Mouse (Mus musculus): ENCODE data around the gene Skap1. TPM values are rescaled to one million over a fixed set of nuclear protein-coding genes. Genes with fewer than 3 reads are reported as not detected.
A peak's percentile ranks its signal among the peaks of the same experiment; 100 is the strongest.

Skap1 gene
- polyA plus RNA-seq, 1 experiment from 2014 or later: 2.6 TPM

GRCm38 (mm10) chr11:96553091-96553490 lies 88.7 kb downstream of the Skap1 start:
- H3K36me3 ChIP-seq (ENCODE audit: control insufficient read depth, insufficient read depth, low read length): no peaks in the 10 kb centered on the region
- DNase-seq (ENCODE audit: low spot score): no peak
- H3K4me3 ChIP-seq (ENCODE audit: low read depth, low read length): no peak overlapping the region
- no peak overlapping the region for H3K4me2 ChIP-seq (ENCODE audit: low read depth, low read length, severe bottlenecking)
- ATAC-seq (replicated peaks; ENCODE audit: low FRiP score): no peak
- H3K4me1 ChIP-seq (replicated peaks; ENCODE audit: control insufficient read depth, insufficient read depth, low read length): no peaks in the 10 kb centered on the region
- no peak overlapping the region for H3K27ac ChIP-seq (ENCODE audit: low read depth, low read length)
- no peak overlapping the region for H3K9ac ChIP-seq (ENCODE audit: low read length)
- H3K27me3 ChIP-seq (ENCODE audit: control insufficient read depth, insufficient read depth, low read length): no peaks in the 10 kb centered on the region; the same call in 1 of the 2 replicates
- WGBS: 19% methylated on average over 15 of the region's 15 CpGs
- H3K9me3 ChIP-seq (ENCODE audit: control insufficient read depth, low read length): no peaks in the 10 kb centered on the region

GRCm38 (mm10) chr11:96560229-96560628 lies 95.8 kb downstream of the Skap1 start:
- Histone ChIP-seq H3K4me2 (ENCODE audit: low read depth, low read length, severe bottlenecking) (no peak overlapping the region), H3K36me3 (ENCODE audit: control insufficient read depth, insufficient read depth, low read length) (no peaks in the 10 kb centered on the region), H3K4me3 (ENCODE audit: low read depth, low read length) (no peak overlapping the region), H3K27me3 (ENCODE audit: control insufficient read depth, insufficient read depth, low read length) (no peaks in the 10 kb centered on the region), H3K9ac (ENCODE audit: low read length) (no peak overlapping the region), H3K9me3 (ENCODE audit: control insufficient read depth, low read length) (no peaks in the 10 kb centered on the region), H3K4me1 (replicated peaks; ENCODE audit: control insufficient read depth, insufficient read depth, low read length) (no peaks in the 10 kb centered on the region), H3K27ac (ENCODE audit: low read depth, low read length) (no peak overlapping the region)
- ATAC-seq (replicated peaks; ENCODE audit: low FRiP score) (no peak), DNase-seq (ENCODE audit: low spot score) (no peak)
- 93% methylated on average over 5 of the region's 5 CpGs for WGBS

DNA sequence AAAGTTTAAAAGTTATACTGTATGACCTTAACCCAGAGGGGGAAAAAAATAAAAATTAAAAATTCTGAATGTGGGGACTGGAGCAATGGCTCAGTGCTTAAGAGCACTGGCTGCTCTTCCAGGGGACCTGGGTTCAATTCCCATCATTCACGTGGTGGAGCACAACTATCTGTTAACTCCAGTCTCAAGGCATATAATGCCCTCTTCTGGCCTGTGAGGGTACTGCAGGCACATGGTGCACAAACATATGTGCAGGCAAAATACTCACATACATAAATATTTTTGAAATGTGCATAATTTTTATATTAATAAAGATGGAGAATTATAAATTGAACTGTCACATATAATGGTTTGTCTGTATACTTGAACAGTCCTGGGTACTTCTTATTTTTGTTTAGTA lies 99.7 kb downstream of the Skap1 start:
- 56% methylated on average over 1 of the region's 1 CpGs for WGBS
- no peaks in the 10 kb centered on the region for H3K36me3 ChIP-seq (ENCODE audit: control insufficient read depth, insufficient read depth, low read length)

GRCm38 (mm10) chr11:96572515-96572914 lies 108.1 kb downstream of the Skap1 start:
- WGBS: 42% methylated on average over 3 of the region's 3 CpGs
- Histone ChIP-seq H3K4me1 (replicated peaks; ENCODE audit: control insufficient read depth, insufficient read depth, low read length) (no peaks in the 10 kb centered on the region), H3K4me3 (ENCODE audit: low read depth, low read length) (no peak overlapping the region), H3K9me3 (ENCODE audit: control insufficient read depth, low read length) (no peaks in the 10 kb centered on the region), H3K9ac (ENCODE audit: low read length) (no peak overlapping the region), H3K36me3 (ENCODE audit: control insufficient read depth, insufficient read depth, low read length) (no peaks in the 10 kb centered on the region), H3K27me3 (ENCODE audit: control insufficient read depth, insufficient read depth, low read length) (no peaks in the 10 kb centered on the region), H3K27ac (ENCODE audit: low read depth, low read length) (no peak overlapping the region), H3K4me2 (ENCODE audit: low read depth, low read length, severe bottlenecking) (no peak overlapping the region)
- no peak for ATAC-seq (replicated peaks; ENCODE audit: low FRiP score)
- no peak for DNase-seq (ENCODE audit: low spot score)

More for the DNA sequence above, 99.7 kb downstream of the Skap1 start:
- Histone ChIP-seq H3K9ac (ENCODE audit: low read length) (no peak overlapping the region), H3K9me3 (ENCODE audit: control insufficient read depth, low read length) (no peaks in the 10 kb centered on the region), H3K27me3 (ENCODE audit: control insufficient read depth, insufficient read depth, low read length) (no peaks in the 10 kb centered on the region), H3K27ac (ENCODE audit: low read depth, low read length) (no peak overlapping the region), H3K4me3 (ENCODE audit: low read depth, low read length) (no peak overlapping the region), H3K4me2 (ENCODE audit: low read depth, low read length, severe bottlenecking) (no peak overlapping the region), H3K4me1 (replicated peaks; ENCODE audit: control insufficient read depth, insufficient read depth, low read length) (no peaks in the 10 kb centered on the region)
- ATAC-seq (replicated peaks; ENCODE audit: low FRiP score) (no peak), DNase-seq (ENCODE audit: low spot score) (no peak)

- H3K27me3 ChIP-seq (ENCODE audit: control insufficient read depth, insufficient read depth, low read length): no peaks in the 10 kb centered on the region; the same call in 1 of the 2 replicates
- no peak overlapping the region for H3K27ac ChIP-seq (ENCODE audit: low read depth, low read length)
- H3K4me1 ChIP-seq (replicated peaks; ENCODE audit: control insufficient read depth, insufficient read depth, low read length): 0 out of 2 replicates have a peak, but pooled peaks cover 7% of the 10 kb centered on the region
- H3K9ac ChIP-seq (ENCODE audit: low read length): no peak overlapping the region
- DNase-seq (ENCODE audit: low spot score): no peak
- no peak overlapping the region for H3K4me2 ChIP-seq (ENCODE audit: low read depth, low read length, severe bottlenecking)
- ATAC-seq (replicated peaks; ENCODE audit: low FRiP score): no peak
- 38% methylated on average over 14 of the region's 14 CpGs for WGBS
- H3K36me3 ChIP-seq (ENCODE audit: control insufficient read depth, insufficient read depth, low read length): no peaks in the 10 kb centered on the region
- H3K9me3 ChIP-seq (ENCODE audit: control insufficient read depth, low read length): no peaks in the 10 kb centered on the region
- no peak overlapping the region for H3K4me3 ChIP-seq (ENCODE audit: low read depth, low read length)
These were observed 112.4 kb downstream of the Skap1 start for GRCm38 (mm10) chr11:96576491-96577427.

GRCm38 (mm10) chr11:96578551-96579283 lies 114.3 kb downstream of the Skap1 start:
- Histone ChIP-seq H3K4me1 (replicated peaks; ENCODE audit: control insufficient read depth, insufficient read depth, low read length) (0 out of 2 replicates have a peak, but pooled peaks cover 7% of the 10 kb centered on the region), H3K4me2 (ENCODE audit: low read depth, low read length, severe bottlenecking) (peak overlapping the region; percentile 40), H3K27me3 (ENCODE audit: control insufficient read depth, insufficient read depth, low read length) (no peaks in the 10 kb centered on the region; the same call in 1 of the 2 replicates), H3K9ac (ENCODE audit: low read length) (peak overlapping the region; percentile 4; the same call in 1 of the 2 replicates), H3K4me3 (ENCODE audit: low read depth, low read length) (no peak overlapping the region), H3K9me3 (ENCODE audit: control insufficient read depth, low read length) (no peaks in the 10 kb centered on the region), H3K27ac (ENCODE audit: low read depth, low read length) (no peak overlapping the region), H3K36me3 (ENCODE audit: control insufficient read depth, insufficient read depth, low read length) (no peaks in the 10 kb centered on the region)
- ATAC-seq (replicated peaks; ENCODE audit: low FRiP score): peak; percentile 44; the same call in 1 of the 2 replicates
- 16% methylated on average over 25 of the region's 25 CpGs for WGBS
- DNase-seq (ENCODE audit: low spot score): peak; percentile 55

- ATAC-seq (replicated peaks; ENCODE audit: low FRiP score): no peak
- DNase-seq (ENCODE audit: low spot score): peak; percentile 76
- Histone ChIP-seq H3K4me2 (ENCODE audit: low read depth, low read length, severe bottlenecking) (no peak overlapping the region), H3K9me3 (ENCODE audit: control insufficient read depth, low read length) (no peaks in the 10 kb centered on the region), H3K27ac (ENCODE audit: low read depth, low read length) (no peak overlapping the region), H3K4me1 (replicated peaks; ENCODE audit: control insufficient read depth, insufficient read depth, low read length) (0 out of 2 replicates have a peak, but pooled peaks cover 7% of the 10 kb centered on the region), H3K36me3 (ENCODE audit: control insufficient read depth, insufficient read depth, low read length) (no peaks in the 10 kb centered on the region), H3K27me3 (ENCODE audit: control insufficient read depth, insufficient read depth, low read length) (no peaks in the 10 kb centered on the region; the same call in 1 of the 2 replicates), H3K9ac (ENCODE audit: low read length) (no peak overlapping the region), H3K4me3 (ENCODE audit: low read depth, low read length) (no peak overlapping the region)
- 51% methylated on average over 10 of the region's 10 CpGs for WGBS
These were observed 117.4 kb downstream of the Skap1 start for GRCm38 (mm10) chr11:96581604-96582384.

DNA sequence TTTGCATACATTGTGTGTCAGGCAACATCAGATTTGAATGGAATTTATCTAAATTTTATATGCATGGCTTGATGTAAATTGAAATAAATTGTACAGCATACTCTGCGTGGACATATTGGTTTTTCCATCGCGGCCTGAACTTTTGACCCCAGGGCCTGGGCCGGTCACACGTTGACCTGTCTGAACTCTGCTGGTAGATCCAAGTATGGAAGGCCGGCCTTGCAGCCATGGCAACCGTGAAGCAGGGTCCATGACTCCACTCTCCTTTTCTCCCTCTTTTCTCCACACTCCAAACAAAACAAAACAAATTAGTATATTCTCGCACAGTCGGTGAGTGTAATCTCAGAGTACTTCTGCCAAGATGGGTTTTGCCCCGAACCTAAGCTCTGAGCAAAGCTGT lies 118.2 kb downstream of the Skap1 start:
- Histone ChIP-seq H3K27ac (ENCODE audit: low read depth, low read length) (no peak overlapping the region), H3K4me2 (ENCODE audit: low read depth, low read length, severe bottlenecking) (no peak overlapping the region), H3K9me3 (ENCODE audit: control insufficient read depth, low read length) (no peaks in the 10 kb centered on the region), H3K4me3 (ENCODE audit: low read depth, low read length) (no peak overlapping the region), H3K9ac (ENCODE audit: low read length) (no peak overlapping the region), H3K27me3 (ENCODE audit: control insufficient read depth, insufficient read depth, low read length) (no peaks in the 10 kb centered on the region; the same call in 1 of the 2 replicates), H3K4me1 (replicated peaks; ENCODE audit: control insufficient read depth, insufficient read depth, low read length) (0 out of 2 replicates have a peak, but pooled peaks cover 7% of the 10 kb centered on the region), H3K36me3 (ENCODE audit: control insufficient read depth, insufficient read depth, low read length) (no peaks in the 10 kb centered on the region)
- ATAC-seq (replicated peaks; ENCODE audit: low FRiP score) (no peak), DNase-seq (ENCODE audit: low spot score) (no peak)
- 13% methylated on average over 10 of the region's 10 CpGs for WGBS
